Mouse (Mus musculus): ENCODE data around the gene Prkn.

Prkn gene

GRCm38 (mm10) chr17:11819506-11819905, 979.3 kb downstream of the Prkn start:
- DNase-seq (ENCODE audit: extremely low spot score, low spot score), result no peak

GRCm38 (mm10) chr17:11820757-11821156, 980.6 kb downstream of the Prkn start:
- DNase-seq (ENCODE audit: extremely low spot score, low spot score), result no peak

- no peak for DNase-seq (ENCODE audit: extremely low spot score, low spot score)
Measured at GRCm38 (mm10) chr17:11829501-11829900, 989.3 kb downstream of the Prkn start.

- DNase-seq (ENCODE audit: extremely low spot score, low spot score), result no peak
Measured at GRCm38 (mm10) chr17:11837121-11837520, 996.9 kb downstream of the Prkn start.

- DNase-seq (ENCODE audit: extremely low spot score, low spot score), result no peak
Measured at GRCm38 (mm10) chr17:11844436-11844835, 1004.3 kb downstream of the Prkn start.

GRCm38 (mm10) chr17:11844989-11845388, 1004.8 kb downstream of the Prkn start:
- DNase-seq (ENCODE audit: extremely low spot score, low spot score), result no peak

- no peak for DNase-seq (ENCODE audit: extremely low spot score, low spot score)
Measured at GRCm38 (mm10) chr17:11845506-11845905, 1005.3 kb downstream of the Prkn start.

- no peak for DNase-seq (ENCODE audit: extremely low spot score, low spot score)
Measured at GRCm38 (mm10) chr17:11854571-11854970, 1014.4 kb downstream of the Prkn start.

GRCm38 (mm10) chr17:11858772-11859405, 1018.7 kb downstream of the Prkn start:
- DNase-seq (ENCODE audit: extremely low spot score, low spot score), result no peak

GRCm38 (mm10) chr17:11861178-11861577, 1021.0 kb downstream of the Prkn start:
- no peak for DNase-seq (ENCODE audit: extremely low spot score, low spot score)

- no peak for DNase-seq (ENCODE audit: extremely low spot score, low spot score)
Measured at GRCm38 (mm10) chr17:11862360-11862759, 1022.2 kb downstream of the Prkn start.

GRCm38 (mm10) chr17:11863017-11863416, 1022.8 kb downstream of the Prkn start:
- DNase-seq (ENCODE audit: extremely low spot score, low spot score), result no peak

- no peak for DNase-seq (ENCODE audit: extremely low spot score, low spot score)
Measured at GRCm38 (mm10) chr17:11866231-11866630, 1026.0 kb downstream of the Prkn start.

GRCm38 (mm10) chr17:11867334-11868095, 1027.3 kb downstream of the Prkn start:
- no peak for DNase-seq (ENCODE audit: extremely low spot score, low spot score)

- no peak for DNase-seq (ENCODE audit: extremely low spot score, low spot score)
Measured at GRCm38 (mm10) chr17:11870546-11870945, 1030.4 kb downstream of the Prkn start.

- no peak for DNase-seq (ENCODE audit: extremely low spot score, low spot score)
Measured at GRCm38 (mm10) chr17:11876240-11876639, 1036.1 kb downstream of the Prkn start.

GRCm38 (mm10) chr17:11881110-11881820, 1041.1 kb downstream of the Prkn start:
- no peak for DNase-seq (ENCODE audit: extremely low spot score, low spot score)

- no peak for DNase-seq (ENCODE audit: extremely low spot score, low spot score)
Measured at GRCm38 (mm10) chr17:11885601-11886000, 1045.4 kb downstream of the Prkn start.

GRCm38 (mm10) chr17:11886963-11887362, 1046.8 kb downstream of the Prkn start:
- DNase-seq (ENCODE audit: extremely low spot score, low spot score), result no peak

GRCm38 (mm10) chr17:11887591-11888205, 1047.5 kb downstream of the Prkn start:
- DNase-seq (ENCODE audit: extremely low spot score, low spot score), result no peak

GRCm38 (mm10) chr17:11888806-11889205, 1048.6 kb downstream of the Prkn start:
- DNase-seq (ENCODE audit: extremely low spot score, low spot score), result no peak

GRCm38 (mm10) chr17:11900300-11900699, 1060.1 kb downstream of the Prkn start:
- DNase-seq (ENCODE audit: extremely low spot score, low spot score), result no peak
